Mouse (Mus musculus) testis, postnatal 10 days (tissue): ENCODE data around the gene Vmn1r73.

Experiments used
- DNase-seq: peaks from one replicate; pipeline ENCODE4 v3.0.0; 2021; ENCODE audit warnings: low spot score

Vmn1r73 gene

GRCm38 (mm10) chr7:11729966-11730365 is at the start of gene Vmn1r73:
Gene Vmn1r73 (plus strand): TSS chr7:11730266.
- DNase-seq = no peak
